Mouse (Mus musculus) heart, adult 2 months (tissue): ENCODE data around the gene Slc25a12. TPM values are rescaled to one million over a fixed set of nuclear protein-coding genes. Genes with fewer than 3 reads are reported as not detected.
A peak's percentile ranks its signal among the peaks of the same experiment; 100 is the strongest.

Experiments
- DNase-seq, 2 experiments: peaks; one replicate each; pipeline ENCODE4 v3.0.0; 2021
- H3K27ac ChIP-seq: fragments of 200-600 bp; 2 replicates; pipeline ENCODE4 v1.8.1; 2022
- H3K27me3 ChIP-seq: fragments of 200-500 bp; 2 replicates; pipeline ENCODE4 v1.6.1; 2012; ENCODE audit warnings: mild to moderate bottlenecking, low read length, inconsistent platforms, mixed read lengths; ENCODE audit not compliant: control insufficient read depth, insufficient read depth
- H3K36me3 ChIP-seq: fragments of 200-500 bp; 2 replicates; pipeline ENCODE4 v1.6.1; 2012; ENCODE audit warnings: low read length, inconsistent platforms; ENCODE audit not compliant: control insufficient read depth, insufficient read depth
- H3K4me1 ChIP-seq: fragments of 200-500 bp; 2 replicates; pipeline ENCODE4 v1.6.1; 2011; ENCODE audit warnings: low read length; ENCODE audit not compliant: control insufficient read depth, insufficient read depth
- H3K4me3 ChIP-seq: fragments of 200-600 bp; 2 replicates; pipeline ENCODE4 v1.8.1; 2022
- H3K79me2 ChIP-seq: fragments of 200-500 bp; replicated peaks from 2 replicates; pipeline ENCODE4 v1.6.1; 2012; ENCODE audit warnings: mild to moderate bottlenecking, inconsistent platforms, low read length, moderate library complexity, mixed read lengths; ENCODE audit not compliant: control insufficient read depth, insufficient read depth
- H3K9ac ChIP-seq: fragments of 200-500 bp; 2 replicates; pipeline ENCODE4 v1.6.1; 2012; ENCODE audit warnings: low read depth, mild to moderate bottlenecking, control low read depth, inconsistent platforms, low read length, mixed read lengths
- CTCF ChIP-seq: fragments of 200-600 bp; IDR thresholded peaks from 2 replicates; pipeline ENCODE4 v1.8.1; 2022; ENCODE audit warnings: antibody characterized with exemption, mild to moderate bottlenecking, moderate library complexity
- EP300 ChIP-seq: fragments of 200-500 bp; IDR thresholded peaks from 2 replicates; pipeline ENCODE4 v1.6.1; 2011; ENCODE audit warnings: low read depth, low read length, control low read depth; ENCODE audit not compliant: insufficient read depth
- POLR2A ChIP-seq: fragments of 200-500 bp; IDR thresholded peaks from 2 replicates; pipeline ENCODE4 v1.6.1; 2011; ENCODE audit warnings: mild to moderate bottlenecking, low read depth, low read length, control low read depth; ENCODE audit not compliant: insufficient read depth
- WGBS: fragments of 180-500 bp; shearing (Covaris S2); methylation state at CpG from one replicate; pipeline ENCODE4 v1.1.7; 2018; 5-methylcytosine and 5-hydroxymethylcytosine counted together
- intact Hi-C: fragments of 180-260 bp; cut with DNase I; formaldehyde crosslinking; loops from one replicate; pipeline ENCODE4 v1.15.1; 2025
- polyA plus RNA-seq: library from polyadenylated mRNA; depleted of rRNA; stranded (reverse); fragments of >200 nt; gene quantifications from 2 replicates; pipeline ENCODE4 v1.2.3, GENCODE M21; 2012
- total RNA-seq, 2 experiments: library from RNA; stranded (reverse); gene quantifications; 2 replicates each; pipeline ENCODE4 v1.2.3; 2021

The Slc25a12 gene
- total and polyA plus RNA-seq, 3 experiments: 154 to 252 (median 228) TPM

DNA sequence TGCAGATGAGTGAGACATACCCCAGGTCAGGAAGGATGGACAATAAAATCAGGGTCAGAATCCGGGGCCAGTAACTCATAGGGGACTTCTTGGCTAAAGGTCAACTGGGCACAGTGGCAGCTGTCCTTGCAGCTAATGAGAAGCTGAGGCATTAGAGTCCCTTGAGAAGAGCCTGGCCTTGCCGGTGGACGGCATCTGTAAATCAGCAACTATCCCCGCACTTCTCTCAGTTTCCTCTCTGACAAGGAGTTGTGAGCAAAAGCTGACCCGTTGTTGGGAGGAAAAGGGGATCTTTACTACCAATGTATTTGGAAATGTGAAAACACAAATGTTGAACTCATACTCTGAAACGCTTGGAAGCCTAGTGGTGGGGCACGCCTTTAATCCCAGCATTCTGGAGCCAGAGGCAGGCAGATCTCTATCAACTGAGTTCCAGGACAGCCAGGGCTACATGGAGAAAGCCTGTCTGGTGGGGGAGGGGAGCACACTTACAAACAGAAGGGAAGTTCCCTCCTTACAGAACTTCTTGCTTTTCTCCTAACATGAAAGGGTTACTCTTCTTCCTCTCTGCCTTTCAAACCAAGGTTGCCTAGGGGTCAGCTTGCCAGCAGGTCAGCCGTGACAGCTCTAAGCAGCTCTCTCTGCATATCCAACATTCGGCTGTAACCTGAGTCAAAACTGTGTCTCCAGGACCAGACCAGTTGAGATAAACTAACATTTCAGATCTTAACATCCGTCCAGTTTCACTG lies 14.1 kb downstream of the Slc25a12 start:
- Histone ChIP-seq H3K9ac (no peak overlapping the region), H3K27me3 (no peaks in the 10 kb centered on the region), H3K36me3 (peaks cover 12% of the 10 kb centered on the region), H3K27ac (peak overlapping the region; percentile 70), H3K4me3 (no peak overlapping the region), H3K4me1 (peaks cover 15% of the 10 kb centered on the region), H3K79me2 (peaks cover 1% of the 10 kb centered on the region; the same call in 1 of the 2 replicates)
- DNase-seq: no peak
- WGBS: 45% methylated on average over 10 of the region's 10 CpGs
- TF ChIP-seq EP300 (no peak), CTCF (no peak), POLR2A (no peak)
- intact Hi-C loops: no loop called here

GRCm38 (mm10) chr2:71351727-71351987 lies 15.9 kb downstream of the Slc25a12 start:
- intact Hi-C loops: no loop called here
- no peaks in the 10 kb centered on the region for H3K27me3 ChIP-seq
- H3K4me3 ChIP-seq: no peak overlapping the region
- no peak for TF ChIP-seq EP300
- no peak for TF ChIP-seq POLR2A
- TF ChIP-seq CTCF: no peak
- no peak overlapping the region for H3K9ac ChIP-seq
- no peak for DNase-seq
- 61% methylated on average over 3 of the region's 3 CpGs for WGBS
- no peak overlapping the region for H3K27ac ChIP-seq
- peaks cover 5% of the 10 kb centered on the region for H3K36me3 ChIP-seq
- peaks cover 13% of the 10 kb centered on the region for H3K4me1 ChIP-seq
- 0 out of 2 replicates have a peak, but pooled peaks cover 1% of the 10 kb centered on the region for H3K79me2 ChIP-seq

- Histone ChIP-seq H3K27me3 (no peaks in the 10 kb centered on the region), H3K79me2 (0 out of 2 replicates have a peak, but pooled peaks cover under 1% of the 10 kb centered on the region), H3K27ac (no peak overlapping the region), H3K36me3 (peaks cover 7% of the 10 kb centered on the region), H3K4me3 (no peak overlapping the region), H3K4me1 (peaks cover 12% of the 10 kb centered on the region), H3K9ac (no peak overlapping the region)
- WGBS: 73% methylated on average over 11 of the region's 11 CpGs
- intact Hi-C loops: no loop called here
- no peak for DNase-seq
- no peak for TF ChIP-seq POLR2A
Observed at GRCm38 (mm10) chr2:71350904-71351726, 16.4 kb downstream of the Slc25a12 start.

- no peak overlapping the region for H3K4me3 ChIP-seq
- DNase-seq: no peak
- intact Hi-C loops: no loop called here
- 62% methylated on average over 7 of the region's 7 CpGs for WGBS
- H3K4me1 ChIP-seq: peaks cover 10% of the 10 kb centered on the region
- no peaks in the 10 kb centered on the region for H3K79me2 ChIP-seq
- TF ChIP-seq POLR2A (no peak), EP300 (no peak), CTCF (no peak)
- no peaks in the 10 kb centered on the region for H3K27me3 ChIP-seq
- no peak overlapping the region for H3K27ac ChIP-seq
- H3K9ac ChIP-seq: no peak overlapping the region
- H3K36me3 ChIP-seq: peaks cover 6% of the 10 kb centered on the region
Observed at GRCm38 (mm10) chr2:71350181-71350580, 17.4 kb downstream of the Slc25a12 start.

DNA sequence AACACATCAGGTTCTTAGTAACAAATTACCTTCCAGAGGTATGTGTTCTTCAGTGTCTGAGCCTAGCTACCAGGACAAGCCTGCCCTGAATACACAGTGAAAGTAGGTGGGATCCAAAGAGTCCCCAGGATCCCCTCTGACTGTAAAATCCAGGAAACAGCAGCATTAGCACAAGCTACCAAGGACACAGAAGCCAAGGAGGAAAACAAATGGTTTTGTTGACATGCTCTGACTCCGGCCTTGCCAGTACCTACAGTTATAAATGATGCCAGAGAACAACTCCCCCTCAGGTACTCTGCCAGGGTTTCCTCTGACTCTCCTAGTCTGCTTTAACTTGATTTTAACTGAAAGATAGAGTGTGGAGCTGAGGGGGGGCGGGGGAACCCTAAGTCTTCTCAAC lies 18.0 kb downstream of the Slc25a12 start:
- 68% methylated on average over 2 of the region's 2 CpGs for WGBS
- DNase-seq: no peak
- H3K27me3 ChIP-seq: no peaks in the 10 kb centered on the region
- H3K9ac ChIP-seq: no peak overlapping the region
- peaks cover 4% of the 10 kb centered on the region for H3K36me3 ChIP-seq
- no peaks in the 10 kb centered on the region for H3K79me2 ChIP-seq
- peaks cover 8% of the 10 kb centered on the region for H3K4me1 ChIP-seq
- no peak overlapping the region for H3K4me3 ChIP-seq
- TF ChIP-seq EP300 (no peak), POLR2A (no peak), CTCF (no peak)
- intact Hi-C loops: no loop called here
- H3K27ac ChIP-seq: no peak overlapping the region

DNA sequence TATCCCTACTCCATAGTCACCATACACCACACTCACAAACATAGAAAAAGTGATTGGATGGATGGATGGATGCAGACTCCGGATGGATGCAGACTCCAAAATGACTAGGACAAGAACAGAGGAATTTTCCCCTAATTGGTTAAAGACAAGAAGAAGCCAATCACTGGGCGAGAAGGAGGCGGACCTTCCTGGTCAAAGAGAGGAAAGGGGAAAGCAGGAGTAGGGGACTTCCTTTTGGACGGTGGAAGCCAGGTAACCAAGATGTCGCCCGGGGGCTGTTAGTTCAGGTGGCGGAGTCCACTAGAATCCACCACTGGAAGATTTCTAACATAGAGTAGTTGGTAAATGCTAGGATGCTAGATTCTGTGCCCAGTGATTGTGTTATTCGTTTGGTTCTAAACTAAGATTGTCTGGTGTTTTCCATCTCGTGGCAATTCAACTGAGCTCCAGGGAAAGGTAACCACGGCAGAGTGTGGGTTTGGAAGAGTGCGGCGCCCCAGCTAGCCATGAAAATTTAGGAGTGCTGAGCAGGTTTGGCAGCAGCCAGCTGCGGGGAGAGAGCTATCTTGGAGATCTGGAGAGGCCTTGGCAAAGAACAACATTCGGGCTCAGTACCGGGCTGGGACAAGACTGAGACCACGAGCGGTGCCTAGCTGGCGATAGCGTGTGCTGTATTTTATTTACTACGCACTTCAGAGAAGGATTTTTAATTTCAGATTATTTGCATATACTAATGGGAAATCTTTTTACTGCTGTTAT lies 19.6 kb downstream of the Slc25a12 start:
- Histone ChIP-seq H3K4me3 (no peak overlapping the region), H3K79me2 (no peaks in the 10 kb centered on the region), H3K27ac (no peak overlapping the region), H3K36me3 (peaks cover 4% of the 10 kb centered on the region), H3K27me3 (no peaks in the 10 kb centered on the region), H3K4me1 (peaks cover 4% of the 10 kb centered on the region; the same call in 1 of the 2 replicates), H3K9ac (no peak overlapping the region)
- TF ChIP-seq POLR2A (no peak), CTCF (no peak), EP300 (no peak)
- WGBS: 77% methylated on average over 20 of the region's 20 CpGs
- intact Hi-C loops: no loop called here
- no peak for DNase-seq
